Mouse (Mus musculus) spleen, adult 12 weeks (tissue): Measurements from ENCODE around the gene Itpka.
A peak's percentile ranks its signal among the peaks of the same experiment; 100 is the strongest.
"Not testable (repeated sequence)": the region's sequence is repeated elsewhere in the genome, so short reads cannot be mapped to it uniquely, and the experiment has no call there.

ENCODE experiments used
- DNase-seq: peaks from one replicate; pipeline ENCODE4 v3.0.0; 2022; ENCODE audit warnings: low spot score

Itpka gene

GRCm38 (mm10) chr2:119741581-119742411 lies at the start of gene Itpka:
Gene Itpka (plus strand): TSS chr2:119742337.
- DNase-seq = peak; percentile 43

- DNase-seq = no peak
Observed at GRCm38 (mm10) chr2:119694826-119695225, 47.3 kb upstream of the Itpka start.

GRCm38 (mm10) chr2:119696111-119696510 lies 46.0 kb upstream of the Itpka start:
- DNase-seq = no peak

- peak; percentile 14 for DNase-seq
Observed at GRCm38 (mm10) chr2:119698472-119698871, 43.7 kb upstream of the Itpka start.

GRCm38 (mm10) chr2:119699962-119700361 lies 42.2 kb upstream of the Itpka start:
- no peak for DNase-seq

GRCm38 (mm10) chr2:119703171-119703570 lies 39.0 kb upstream of the Itpka start:
- no peak for DNase-seq

- no peak for DNase-seq
Observed at GRCm38 (mm10) chr2:119707676-119708075, 34.5 kb upstream of the Itpka start.

GRCm38 (mm10) chr2:119710011-119710410 lies 32.1 kb upstream of the Itpka start:
- DNase-seq = no peak

DNA sequence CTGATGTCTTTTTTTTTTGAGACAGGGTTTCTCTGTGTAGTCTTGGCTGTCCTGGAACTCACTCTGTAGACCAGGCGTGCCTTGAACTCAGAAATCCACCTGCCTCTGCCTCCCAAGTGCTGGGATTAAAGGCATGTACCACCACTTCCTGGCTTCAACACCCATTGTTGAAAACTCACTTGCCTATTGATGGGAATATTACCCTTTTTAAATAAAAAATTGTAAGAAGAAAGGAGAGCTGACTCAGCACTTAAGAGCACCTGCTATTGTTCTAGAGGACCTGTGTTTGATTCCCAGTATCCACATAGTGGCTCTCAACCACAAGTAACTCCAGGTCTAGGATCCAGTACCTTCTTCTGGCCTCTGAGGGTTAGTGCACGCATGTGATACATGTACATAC lies 26.3 kb upstream of the Itpka start:
- DNase-seq = not testable (repeated sequence)

- DNase-seq = no peak
Observed at GRCm38 (mm10) chr2:119721070-119721469, 21.1 kb upstream of the Itpka start.

DNA sequence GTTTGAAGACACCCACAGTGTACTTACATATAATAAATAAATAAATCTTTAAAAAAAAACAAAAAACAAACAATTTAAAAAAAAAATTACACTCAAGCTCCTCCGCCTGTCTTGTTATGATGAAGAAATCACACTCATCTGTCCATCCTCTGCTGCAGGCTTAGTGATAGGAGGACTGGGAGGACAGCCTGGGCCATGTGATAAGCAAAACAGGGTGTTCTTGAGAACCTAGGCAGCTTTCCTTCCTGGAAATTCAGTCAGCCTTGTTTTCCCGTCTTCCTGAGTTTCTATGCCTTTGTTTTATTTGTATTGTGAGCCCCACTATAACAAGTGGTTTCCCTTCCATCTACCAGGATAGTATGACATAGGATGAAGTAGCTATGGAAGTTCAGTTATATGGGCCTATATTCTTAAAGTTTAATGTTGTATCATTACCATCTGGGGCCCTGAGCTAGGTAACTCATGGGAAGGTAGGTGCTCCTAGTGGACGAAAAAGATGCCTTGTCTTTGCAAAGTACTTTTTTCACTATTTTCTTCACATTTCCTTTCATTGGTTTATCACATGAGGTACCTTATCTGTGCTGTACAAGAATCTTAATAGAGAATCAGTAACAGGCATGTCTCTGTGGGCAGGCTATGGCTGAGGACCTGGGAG lies 14.2 kb upstream of the Itpka start:
- no peak for DNase-seq

- no peak for DNase-seq
Observed at GRCm38 (mm10) chr2:119730735-119731134, 11.4 kb upstream of the Itpka start.

GRCm38 (mm10) chr2:119737124-119737523 lies 5.0 kb upstream of the Itpka start:
- no peak for DNase-seq

GRCm38 (mm10) chr2:119740567-119740966 lies 1.6 kb upstream of the Itpka start:
- no peak for DNase-seq

DNA sequence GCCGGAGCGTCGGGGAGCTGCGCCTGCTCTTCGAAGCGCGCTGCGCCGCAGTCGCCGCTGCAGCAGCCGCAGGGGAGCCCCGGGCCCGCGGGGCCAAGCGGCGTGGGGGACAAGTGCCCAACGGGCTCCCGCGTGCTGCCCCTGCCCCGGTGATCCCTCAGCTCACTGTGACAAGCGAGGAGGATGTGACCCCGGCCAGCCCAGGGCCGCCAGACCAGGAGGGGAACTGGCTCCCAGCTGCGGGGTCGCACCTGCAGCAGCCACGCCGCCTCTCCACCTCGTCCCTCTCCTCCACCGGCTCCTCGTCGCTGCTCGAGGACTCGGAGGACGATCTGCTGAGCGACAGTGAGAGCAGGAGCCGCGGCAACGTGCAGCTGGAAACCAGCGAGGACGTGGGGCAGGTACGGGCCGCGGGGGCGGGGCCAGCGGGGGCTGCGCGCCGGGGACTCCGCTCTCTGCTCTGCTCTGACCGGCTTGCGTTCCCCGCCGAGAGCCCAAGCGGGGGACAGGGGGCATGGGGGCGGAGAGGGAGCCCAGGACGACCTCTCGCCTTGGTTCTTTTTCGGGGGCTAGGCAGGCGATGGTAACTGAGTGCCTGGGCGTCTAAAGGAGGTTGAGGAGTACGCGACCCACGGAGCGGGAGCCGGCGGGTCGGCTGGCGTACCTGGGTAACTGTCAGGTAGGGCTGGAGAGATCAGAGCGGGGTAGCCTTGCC lies 481 bp downstream of the Itpka start:
- no peak for DNase-seq

DNA sequence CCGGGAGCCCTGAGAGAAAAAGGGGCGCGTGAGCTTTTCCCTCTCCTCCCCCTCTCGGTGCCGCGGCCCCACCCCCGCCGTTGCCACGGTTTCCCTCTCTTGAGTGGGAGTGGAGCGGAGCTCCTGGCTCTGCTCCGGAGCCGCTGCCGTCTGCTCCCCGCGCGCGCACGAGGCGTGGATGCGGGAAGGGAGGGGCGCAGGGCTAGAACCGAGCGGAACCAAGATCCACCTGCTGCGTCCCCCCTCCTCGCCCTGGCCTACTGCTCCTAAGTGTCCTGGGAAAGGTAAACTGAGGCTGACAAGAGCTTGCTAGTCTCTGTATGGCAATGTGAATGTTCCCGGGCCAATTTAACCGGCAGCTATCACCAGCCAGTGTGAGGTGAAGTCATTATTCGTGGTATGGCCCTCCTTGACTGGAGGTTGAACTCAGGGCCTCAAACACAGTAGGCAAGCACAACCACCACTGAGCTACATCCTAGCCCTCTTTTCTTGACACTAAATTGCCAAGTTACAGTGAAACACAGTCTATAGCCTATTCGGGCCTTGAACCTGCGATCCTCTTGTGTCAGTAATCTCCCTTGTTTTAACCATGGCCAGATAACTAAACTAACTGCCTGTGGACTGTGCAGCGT lies 1.2 kb downstream of the Itpka start:
- DNase-seq = no peak

GRCm38 (mm10) chr2:119743808-119744162 lies 1.6 kb downstream of the Itpka start:
- no peak for DNase-seq

GRCm38 (mm10) chr2:119744163-119745111 lies 2.3 kb downstream of the Itpka start:
- no peak for DNase-seq

- no peak for DNase-seq
Observed at GRCm38 (mm10) chr2:119745281-119745680, 3.1 kb downstream of the Itpka start.

GRCm38 (mm10) chr2:119747554-119747953 lies 5.4 kb downstream of the Itpka start:
- DNase-seq = no peak

DNA sequence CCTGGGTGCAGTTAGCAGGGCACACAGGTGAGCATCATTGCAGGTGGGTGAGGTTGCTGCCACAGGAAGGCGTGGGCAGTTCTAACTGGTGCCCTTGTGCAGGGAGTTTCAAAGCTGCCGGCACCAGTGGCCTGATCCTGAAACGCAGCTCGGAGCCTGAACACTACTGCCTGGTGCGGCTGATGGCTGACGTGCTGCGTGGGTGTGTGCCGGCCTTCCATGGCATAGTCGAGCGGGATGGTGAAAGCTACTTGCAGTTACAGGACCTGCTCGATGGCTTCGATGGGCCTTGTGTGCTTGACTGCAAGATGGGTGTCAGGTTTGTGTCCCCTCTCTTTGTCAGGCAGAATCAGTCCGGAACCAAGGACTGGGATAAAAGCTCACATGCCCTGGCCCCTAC lies 7.1 kb downstream of the Itpka start:
- no peak for DNase-seq
